Mouse (Mus musculus): ENCODE data around the gene Tcf20.

DNA sequence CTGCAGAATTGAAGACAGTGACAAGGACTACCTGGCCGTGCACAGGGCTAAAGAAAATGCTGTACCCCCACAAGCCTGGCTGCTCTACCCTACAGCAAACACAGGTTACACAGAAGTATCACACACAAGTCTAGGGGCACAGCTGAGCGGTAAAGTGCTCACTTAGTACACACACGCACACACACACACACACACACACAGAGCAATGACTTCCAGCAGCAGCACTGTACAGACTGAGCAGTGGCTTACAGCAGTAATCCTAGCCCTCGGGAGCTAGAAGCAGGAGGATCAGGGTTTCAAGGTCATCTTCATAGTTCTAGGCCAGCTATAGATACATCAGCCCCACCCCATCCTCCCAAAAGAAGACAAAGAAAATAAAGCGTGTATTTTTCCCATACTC, 33.6 kb downstream of the Tcf20 start:
- TF ChIP-seq POLR2A (IDR thresholded peaks at IDR 0.05; ENCODE audit: control insufficient read depth, extremely low read depth, insufficient read depth, low read length, poor library complexity) (no peak), CTCF (IDR thresholded peaks at IDR 0.05; ENCODE audit: borderline replicate concordance, control insufficient read depth, extremely low read depth, insufficient read depth, low read length, poor library complexity) (no peak)
